Mouse (Mus musculus): ENCODE measurements around the gene Mup15. TPM values are rescaled to one million over a fixed set of nuclear protein-coding genes. Genes with fewer than 3 reads are reported as not detected.
"Not testable (repeated sequence)": the region's sequence is repeated elsewhere in the genome, so short reads cannot be mapped to it uniquely, and the experiment has no call there.

The Mup15 gene
- not detected for total RNA-seq (2021)
- long read RNA-seq, experiment 1 = 0 reads
- long read RNA-seq, experiment 2 = 0 reads

- not testable (repeated sequence) for H3K4me3 ChIP-seq; H3K27ac ChIP-seq; DNase-seq (ENCODE audit: low spot score in 2 of 2)
These were observed at the start of gene Mup15 for GRCm38 (mm10) chr4:61439643-61440042. Mup15 (minus strand) TSS chr4:61439743.

Other genes starting within 250 kb of the Mup15 start
- not detected for gene Mup13, start 211.5 kb downstream of the Mup15 start, total RNA-seq (2021)
- gene Mup14, start 135.7 kb downstream of the Mup15 start, total RNA-seq (2021) = not detected
- not detected for gene Mup16, start 79.8 kb upstream of the Mup15 start, total RNA-seq (2021)
- gene Mup17, start 156.1 kb upstream of the Mup15 start, total RNA-seq (2021) = not detected
- gene Mup18, start 234.4 kb upstream of the Mup15 start, total RNA-seq (2021) = not detected

All from layer of hippocampus, adult 2 months (tissue).